In the genomic region with DNA sequence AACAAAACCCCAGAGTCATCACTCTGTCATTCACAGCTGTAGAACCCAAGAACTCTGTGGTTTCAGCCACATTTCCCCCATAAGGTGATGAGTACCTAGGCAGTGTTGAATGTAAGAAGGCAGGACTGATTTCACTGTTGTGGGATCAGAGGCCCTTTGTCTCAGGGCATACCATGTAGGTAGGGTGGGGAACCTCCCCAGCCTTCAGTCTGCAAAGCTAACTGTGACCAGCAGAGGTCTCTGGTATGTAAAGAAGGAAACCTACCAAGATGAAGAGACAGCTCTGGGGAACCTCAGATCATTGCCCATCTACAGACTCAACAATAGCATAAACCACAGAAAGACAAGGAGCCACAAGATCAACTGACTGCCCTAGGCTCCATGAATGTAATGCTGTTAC, we compare ENCODE assay signal across 8 mouse cellular contexts. TPM values are rescaled to one million over a fixed set of nuclear protein-coding genes. Genes with fewer than 3 reads are reported as not detected.
DNase-seq lines count a peak whose midpoint lies in the region; ATAC-seq and TF ChIP-seq lines count a peak whose summit lies in the region.
"Had no signal": no experiment of that assay in that cellular context is flagged by ENCODE, and none has a peak within 500 bp of the region (broad histone marks: within the 10 kb centered on the region; RNA-seq: fewer than 3 reads in every experiment).

No protein-coding gene starts in this region.

- ATAC-seq in kidney, embryonic 16.5 days (ENCODE audit: low FRiP score, low TSS enrichment), result no peak
- ATAC-seq in granulocyte monocyte progenitor cell, adult 5-6 weeks (replicated peaks; ENCODE audit: poor library complexity, severe bottlenecking), result peak; percentile 48
- peak; percentile 84 for ATAC-seq in neutrophil, adult 5-6 weeks (ENCODE audit: extremely low read depth, insufficient number of reproducible peaks, low FRiP score, poor library complexity, severe bottlenecking)

- H3K4me3 ChIP-seq in kidney, embryonic 16.5 days (ENCODE audit: low read length), result no peak overlapping the region
- H3K4me3 ChIP-seq in E14TG2a.4 (replicated peaks; ENCODE audit: low read length), result no peak overlapping the region

- H3K36me3 ChIP-seq in kidney, embryonic 16.5 days (ENCODE audit: insufficient read depth, low read length), result no peaks in the 10 kb centered on the region
- no peaks in the 10 kb centered on the region for H3K36me3 ChIP-seq in E14TG2a.4 (ENCODE audit: insufficient read depth, low read length)

- H3K27me3 ChIP-seq in kidney, embryonic 16.5 days (ENCODE audit: insufficient read depth, low read length), result no peaks in the 10 kb centered on the region
- H3K27me3 ChIP-seq in E14TG2a.4 (ENCODE audit: insufficient read depth, low read length), result no peaks in the 10 kb centered on the region

- H3K4me1 ChIP-seq in kidney, embryonic 16.5 days (ENCODE audit: insufficient read depth, low read length), result no peaks in the 10 kb centered on the region
- no peaks in the 10 kb centered on the region for H3K4me1 ChIP-seq in E14TG2a.4 (replicated peaks; ENCODE audit: low read depth, low read length)

- peak; percentile 42 for TF ChIP-seq CTCF in E14TG2a.4 (conservative IDR thresholded peaks at IDR 0.05; ENCODE audit: low read length)

- DNase-seq in kidney, postnatal 14 days, result peak; percentile 8
- peak; percentile 16 for DNase-seq in WW6 (ENCODE audit: low read depth, low spot score)
- no peak for DNase-seq in gastrocnemius, postnatal 4 days (ENCODE audit: low spot score in 2 of 2)

- no peaks in the 10 kb centered on the region for H3K9me3 ChIP-seq in kidney, embryonic 16.5 days (ENCODE audit: low read length)
- H3K9me3 ChIP-seq in E14TG2a.4 (ENCODE audit: low read length), result no peaks in the 10 kb centered on the region

- H3K27ac ChIP-seq in kidney, embryonic 16.5 days (ENCODE audit: low read length), result no peak overlapping the region

- H3K4me2 ChIP-seq in kidney, embryonic 16.5 days (replicated peaks; ENCODE audit: low read depth, low read length), result no peak overlapping the region

- H3K9ac ChIP-seq in kidney, embryonic 16.5 days (replicated peaks; ENCODE audit: low read length), result no peak overlapping the region

RNA-seq across cellular contexts. Expression of a gene that starts 36.4 kb away (rescaled TPM):
- not detected in 2 replicates for polyA plus RNA-seq in kidney, embryonic 16.5 days (2015; fragmentation: Nextera tagmentation; extraction: Ambion mirVana)
- total RNA-seq in granulocyte monocyte progenitor cell, adult 5-6 weeks (2014; fragmentation: Nextera tagmentation), result not detected in 2 replicates
- total RNA-seq in granulocyte monocyte progenitor cell, adult 5-6 weeks (2017), result not detected in 2 replicates
- total RNA-seq in neutrophil, adult 5-6 weeks (2017), result not detected in 2 replicates
- total RNA-seq in gastrocnemius, postnatal 4 days (2021), result not detected
- total RNA-seq: layer of hippocampus, adult 18-20 months had no signal

Comparison
In these comparisons a context has a peak if more than half of its experiments do, and no peak if none do; other contexts are left out.
1. DNase-seq: peak in kidney, postnatal 14 days (single experiment) and WW6 (single experiment); none in gastrocnemius, postnatal 4 days (0 of 2).